Mouse (Mus musculus) lung, embryonic 14.5 days (tissue): ENCODE measurements around the gene Alpk3. TPM values are rescaled to one million over a fixed set of nuclear protein-coding genes. Genes with fewer than 3 reads are reported as not detected.
A peak's percentile ranks its signal among the peaks of the same experiment; 100 is the strongest.

ENCODE experiments used
- ATAC-seq: fragments of 200-750 bp; cut with Nextera tagmentation; 2 replicates; pipeline ENCODE4 v1.8.0; 2017; ENCODE audit warnings: mild to moderate bottlenecking, moderate TSS enrichment, moderate library complexity; ENCODE audit not compliant: insufficient read depth
- DNase-seq: peaks from one replicate; pipeline ENCODE4 v3.0.0-alpha.2; 2015
- H3K27ac ChIP-seq: fragments of 300-500 bp; sonication (generic); 2 replicates; pipeline ENCODE4 v1.5.1; 2014; ENCODE audit warnings: low read depth, mild to moderate bottlenecking, moderate library complexity
- H3K27me3 ChIP-seq: fragments of 300-500 bp; sonication (generic); 2 replicates; pipeline ENCODE4 v1.6.1; 2014; ENCODE audit warnings: low read length, control low read depth; ENCODE audit not compliant: insufficient read depth
- H3K36me3 ChIP-seq: fragments of 300-500 bp; sonication (generic); 2 replicates; pipeline ENCODE4 v1.6.1; 2014; ENCODE audit warnings: control low read depth; ENCODE audit not compliant: insufficient read depth
- H3K4me1 ChIP-seq: fragments of 300-500 bp; sonication (generic); 2 replicates; pipeline ENCODE4 v1.6.1; 2014; ENCODE audit warnings: antibody characterized with exemption, control low read depth; ENCODE audit not compliant: insufficient read depth
- H3K4me2 ChIP-seq: fragments of 300-500 bp; sonication (generic); 2 replicates; pipeline ENCODE4 v1.6.1; 2014; ENCODE audit warnings: mild to moderate bottlenecking
- H3K4me3 ChIP-seq: fragments of 300-500 bp; sonication (generic); 2 replicates; pipeline ENCODE4 v1.5.1; 2014; ENCODE audit warnings: low read depth, low read length
- H3K9ac ChIP-seq: fragments of 300-500 bp; sonication (generic); 2 replicates; pipeline ENCODE4 v1.6.1; 2014
- H3K9me3 ChIP-seq: fragments of 300-500 bp; sonication (generic); 2 replicates; pipeline ENCODE4 v1.6.1; 2016; ENCODE audit warnings: low read depth, low read length, control low read depth
- CTCF ChIP-seq: IDR thresholded peaks from 2 replicates; pipeline ENCODE4 v1.5.1; 2016; ENCODE audit warnings: antibody characterized with exemption, low read depth
- WGBS: fragments of 180-500 bp; shearing (Covaris S2); extraction: QIAGEN DNeasy Blood & Tissue Kit; methylation state at CpG from one replicate; pipeline ENCODE4 v1.1.7; 2014; 5-methylcytosine and 5-hydroxymethylcytosine counted together
- polyA plus RNA-seq: library from polyadenylated mRNA; unstranded; fragments of >200 nt; fragmentation: Nextera tagmentation; extraction: Ambion mirVana; gene quantifications from 2 replicates; pipeline ENCODE4 v1.2.1, GENCODE M21; 2014

Alpk3 gene
- 0.63 and 0.85 TPM in 2 replicates for polyA plus RNA-seq

- ATAC-seq (peak; percentile 31; the same call in 1 of the 2 replicates), DNase-seq (no peak)
- H3K9ac ChIP-seq = peak within 1 kb of the TSS; percentile 32
- TF ChIP-seq CTCF = no peak
- H3K4me3 ChIP-seq = no peak within 1 kb of the TSS
- peaks cover 28% of the 10 kb centered on the region for H3K4me1 ChIP-seq
- H3K27ac ChIP-seq = peak within 1 kb of the TSS; percentile 81
- WGBS = 16% methylated on average over 27 of the region's 27 CpGs
- no peaks in the 10 kb centered on the region for H3K27me3 ChIP-seq
- H3K9me3 ChIP-seq = no peaks in the 10 kb centered on the region
- H3K36me3 ChIP-seq = no peaks in the 10 kb centered on the region
- peak within 1 kb of the TSS; percentile 46 for H3K4me2 ChIP-seq
Measured at GRCm38 (mm10) chr7:81057471-81057870, at the start of gene Alpk3. TSS of gene Alpk3 (plus strand) at chr7:81057600.

- Histone ChIP-seq H3K4me3 (no peak overlapping the region), H3K4me2 (no peak overlapping the region), H3K27ac (no peak overlapping the region), H3K36me3 (peaks cover 8% of the 10 kb centered on the region; the same call in 1 of the 2 replicates), H3K9me3 (no peaks in the 10 kb centered on the region), H3K9ac (no peak overlapping the region), H3K27me3 (no peaks in the 10 kb centered on the region), H3K4me1 (no peaks in the 10 kb centered on the region; the same call in 1 of the 2 replicates)
- no peak for TF ChIP-seq CTCF
- 71% methylated on average over 3 of the region's 3 CpGs for WGBS
- DNase-seq (no peak), ATAC-seq (no peak)
Measured at GRCm38 (mm10) chr7:81008285-81008684, 49.1 kb upstream of the Alpk3 start.

GRCm38 (mm10) chr7:81011576-81011975, 45.8 kb upstream of the Alpk3 start:
- H3K4me3 ChIP-seq = no peak overlapping the region
- DNase-seq = no peak
- TF ChIP-seq CTCF = no peak
- H3K27ac ChIP-seq = no peak overlapping the region
- H3K9me3 ChIP-seq = no peaks in the 10 kb centered on the region
- no peaks in the 10 kb centered on the region for H3K27me3 ChIP-seq
- H3K4me1 ChIP-seq = no peaks in the 10 kb centered on the region
- 91% methylated on average over 3 of the region's 3 CpGs for WGBS
- H3K36me3 ChIP-seq = peaks cover 14% of the 10 kb centered on the region; the same call in 1 of the 2 replicates
- no peak for ATAC-seq
- no peak overlapping the region for H3K4me2 ChIP-seq
- no peak overlapping the region for H3K9ac ChIP-seq

GRCm38 (mm10) chr7:81020307-81020706, 37.1 kb upstream of the Alpk3 start:
- Histone ChIP-seq H3K36me3 (peaks cover 47% of the 10 kb centered on the region), H3K27me3 (no peaks in the 10 kb centered on the region), H3K27ac (no peak overlapping the region), H3K9me3 (no peaks in the 10 kb centered on the region), H3K4me3 (no peak overlapping the region), H3K9ac (no peak overlapping the region), H3K4me1 (no peaks in the 10 kb centered on the region), H3K4me2 (no peak overlapping the region)
- no peak for DNase-seq
- TF ChIP-seq CTCF = no peak
- WGBS = 75% methylated on average over 11 of the region's 11 CpGs
- no peak for ATAC-seq

DNA sequence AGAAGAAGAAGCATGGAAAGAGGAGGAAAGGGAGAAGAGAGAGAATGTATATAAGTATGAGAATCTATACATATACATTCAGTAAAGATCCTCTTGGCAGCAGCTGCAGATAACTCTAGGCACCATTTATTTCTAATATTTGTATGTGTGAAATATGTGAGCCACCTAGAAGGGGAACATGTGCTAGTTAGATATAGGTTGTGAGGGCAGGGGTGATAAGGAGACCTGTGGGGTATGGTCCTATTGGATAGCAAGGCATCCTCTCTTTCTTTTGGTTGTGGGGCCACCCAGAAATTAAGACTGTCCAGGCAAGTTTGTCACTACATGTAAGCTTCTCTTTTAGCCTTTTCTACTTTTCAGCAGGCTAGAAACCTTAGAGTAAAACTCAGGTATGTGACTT, 34.7 kb upstream of the Alpk3 start:
- no peaks in the 10 kb centered on the region for H3K27me3 ChIP-seq
- H3K36me3 ChIP-seq = peaks cover 67% of the 10 kb centered on the region

GRCm38 (mm10) chr7:81024118-81024517, 33.3 kb upstream of the Alpk3 start:
- Histone ChIP-seq H3K4me2 (no peak overlapping the region), H3K27ac (no peak overlapping the region), H3K36me3 (peaks cover 72% of the 10 kb centered on the region), H3K27me3 (no peaks in the 10 kb centered on the region), H3K9me3 (no peaks in the 10 kb centered on the region), H3K4me3 (no peak overlapping the region), H3K9ac (no peak overlapping the region), H3K4me1 (no peaks in the 10 kb centered on the region)
- TF ChIP-seq CTCF = peak; percentile 26
- 69% methylated on average over 5 of the region's 5 CpGs for WGBS
- DNase-seq (peak; percentile 3), ATAC-seq (no peak)

More for the DNA sequence above, 34.7 kb upstream of the Alpk3 start:
- Histone ChIP-seq H3K4me2 (no peak overlapping the region), H3K4me3 (no peak overlapping the region), H3K9me3 (no peaks in the 10 kb centered on the region), H3K4me1 (no peaks in the 10 kb centered on the region), H3K9ac (no peak overlapping the region), H3K27ac (no peak overlapping the region)
- no peak for DNase-seq
- no peak for ATAC-seq
- TF ChIP-seq CTCF = no peak

DNA sequence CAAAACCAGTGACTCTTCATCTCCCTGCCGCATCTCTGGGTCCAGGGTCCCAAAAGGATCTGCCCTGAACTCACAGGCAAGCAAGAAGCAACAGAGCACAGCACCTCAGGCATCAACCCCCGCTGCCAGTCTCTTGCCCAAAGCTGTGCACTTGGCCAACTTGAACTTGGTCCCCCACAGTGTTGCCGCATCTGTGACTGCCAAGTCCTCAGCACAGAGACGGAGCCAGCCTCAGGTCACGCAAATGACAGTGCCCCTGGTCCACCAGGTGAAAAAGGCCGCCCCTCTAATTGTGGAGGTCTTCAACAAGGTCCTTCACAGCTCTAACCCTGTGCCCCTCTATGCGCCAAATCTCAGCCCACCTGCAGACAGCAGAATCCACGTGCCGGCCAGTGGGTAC, 32.7 kb upstream of the Alpk3 start:
- TF ChIP-seq CTCF = no peak
- DNase-seq = no peak
- ATAC-seq = no peak
- Histone ChIP-seq H3K9me3 (no peaks in the 10 kb centered on the region), H3K27me3 (no peaks in the 10 kb centered on the region), H3K4me1 (no peaks in the 10 kb centered on the region), H3K27ac (no peak overlapping the region), H3K36me3 (peaks cover 77% of the 10 kb centered on the region), H3K4me2 (no peak overlapping the region), H3K4me3 (no peak overlapping the region), H3K9ac (no peak overlapping the region)
- 92% methylated on average over 9 of the region's 9 CpGs for WGBS

DNA sequence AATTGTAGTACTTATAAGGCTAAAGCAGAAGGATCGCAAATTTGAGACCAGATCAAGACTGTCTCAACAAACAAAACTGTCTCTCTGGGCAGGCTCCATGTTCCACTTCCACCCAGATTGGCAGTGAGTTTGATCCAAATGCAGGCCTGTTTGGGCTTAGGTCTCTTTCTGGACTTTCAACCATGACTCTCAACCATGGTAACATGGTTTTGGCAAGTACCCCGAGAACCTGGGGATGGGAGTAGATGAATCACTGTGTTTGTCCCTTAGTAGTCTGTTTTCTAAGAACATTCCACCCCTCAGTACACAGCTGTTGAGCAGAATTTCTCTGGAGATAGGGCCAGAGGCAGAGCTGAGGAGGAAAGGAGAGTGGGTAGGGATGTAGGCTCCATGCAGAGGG, 31.6 kb upstream of the Alpk3 start:
- H3K27ac ChIP-seq = no peak overlapping the region
- WGBS = 87% methylated on average over 2 of the region's 2 CpGs
- H3K9me3 ChIP-seq = no peaks in the 10 kb centered on the region
- no peaks in the 10 kb centered on the region for H3K4me1 ChIP-seq
- H3K4me3 ChIP-seq = no peak overlapping the region
- no peak overlapping the region for H3K4me2 ChIP-seq
- ATAC-seq = no peak
- TF ChIP-seq CTCF = no peak
- DNase-seq = no peak
- no peaks in the 10 kb centered on the region for H3K27me3 ChIP-seq
- H3K36me3 ChIP-seq = peaks cover 78% of the 10 kb centered on the region
- no peak overlapping the region for H3K9ac ChIP-seq
